Mouse (Mus musculus) kidney, adult 2 months (tissue): Measurements from ENCODE around the gene Klhdc3.

ENCODE experiments used
- CTCF ChIP-seq: fragments of 200-500 bp; conservative IDR thresholded peaks from 2 replicates; pipeline ENCODE4 v1.5.1; 2011; ENCODE audit warnings: low read depth, mild to moderate bottlenecking, control low read depth, low read length, moderate library complexity, mixed read lengths; ENCODE audit not compliant: insufficient read depth, insufficient read length
- POLR2A ChIP-seq: fragments of 200-500 bp; IDR thresholded peaks from one replicate; pipeline ENCODE4 v1.6.1; 2011; ENCODE audit warnings: low read depth, low read length, control low read depth

GRCm38 (mm10) chr17:46699912-46700311 lies 19.2 kb upstream of the Klhdc3 start:
- TF ChIP-seq CTCF, result no peak
- no peak for TF ChIP-seq POLR2A
